Mouse (Mus musculus) lung, embryonic 16.5 days (tissue): Measurements from ENCODE around the gene Stum. TPM values are rescaled to one million over a fixed set of nuclear protein-coding genes. Genes with fewer than 3 reads are reported as not detected.

Experiments
- ATAC-seq: fragments of 200-750 bp; cut with Nextera tagmentation; 2 replicates; pipeline ENCODE4 v1.8.0; 2017; ENCODE audit warnings: low read depth, mild to moderate bottlenecking, moderate library complexity
- H3K27ac ChIP-seq: fragments of 300-500 bp; sonication (generic); 2 replicates; pipeline ENCODE4 v1.5.1; 2014; ENCODE audit warnings: mild to moderate bottlenecking, control low read depth, low read length
- H3K27me3 ChIP-seq: fragments of 300-500 bp; sonication (generic); 2 replicates; pipeline ENCODE4 v1.6.1; 2014; ENCODE audit warnings: low read depth, low read length, mixed read lengths; ENCODE audit not compliant: control insufficient read depth, insufficient read depth
- H3K36me3 ChIP-seq: fragments of 300-500 bp; sonication (generic); 2 replicates; pipeline ENCODE4 v1.6.1; 2014; ENCODE audit warnings: low read length; ENCODE audit not compliant: control insufficient read depth, insufficient read depth
- H3K4me1 ChIP-seq: fragments of 300-500 bp; sonication (generic); replicated peaks from 2 replicates; pipeline ENCODE4 v1.6.1; 2014; ENCODE audit warnings: low read length, mixed read lengths; ENCODE audit not compliant: control insufficient read depth, insufficient read depth
- H3K4me2 ChIP-seq: fragments of 300-500 bp; sonication (generic); 2 replicates; pipeline ENCODE4 v1.6.1; 2014; ENCODE audit warnings: low read depth, low read length, control low read depth
- H3K4me3 ChIP-seq: fragments of 300-500 bp; sonication (generic); 2 replicates; pipeline ENCODE4 v1.5.1; 2014; ENCODE audit warnings: mild to moderate bottlenecking, low read length, control low read depth
- H3K9ac ChIP-seq: fragments of 300-500 bp; sonication (generic); 2 replicates; pipeline ENCODE4 v1.6.1; 2014; ENCODE audit warnings: low read length, control low read depth
- H3K9me3 ChIP-seq: fragments of 300-500 bp; sonication (generic); 2 replicates; pipeline ENCODE4 v1.6.1; 2016; ENCODE audit warnings: low read length; ENCODE audit not compliant: control insufficient read depth
- WGBS: fragments of 180-500 bp; shearing (Covaris S2); extraction: QIAGEN DNeasy Blood & Tissue Kit; methylation state at CpG from one replicate; pipeline ENCODE4 v1.1.7; 2014; 5-methylcytosine and 5-hydroxymethylcytosine counted together
- polyA plus RNA-seq: library from polyadenylated mRNA; unstranded; fragments of >200 nt; fragmentation: Nextera tagmentation; extraction: Ambion mirVana; gene quantifications from 2 replicates; pipeline ENCODE4 v1.2.1, GENCODE M21; 2015

Gene Stum
- polyA plus RNA-seq, 1 experiment from 2014 or later, result 0.08 TPM

DNA sequence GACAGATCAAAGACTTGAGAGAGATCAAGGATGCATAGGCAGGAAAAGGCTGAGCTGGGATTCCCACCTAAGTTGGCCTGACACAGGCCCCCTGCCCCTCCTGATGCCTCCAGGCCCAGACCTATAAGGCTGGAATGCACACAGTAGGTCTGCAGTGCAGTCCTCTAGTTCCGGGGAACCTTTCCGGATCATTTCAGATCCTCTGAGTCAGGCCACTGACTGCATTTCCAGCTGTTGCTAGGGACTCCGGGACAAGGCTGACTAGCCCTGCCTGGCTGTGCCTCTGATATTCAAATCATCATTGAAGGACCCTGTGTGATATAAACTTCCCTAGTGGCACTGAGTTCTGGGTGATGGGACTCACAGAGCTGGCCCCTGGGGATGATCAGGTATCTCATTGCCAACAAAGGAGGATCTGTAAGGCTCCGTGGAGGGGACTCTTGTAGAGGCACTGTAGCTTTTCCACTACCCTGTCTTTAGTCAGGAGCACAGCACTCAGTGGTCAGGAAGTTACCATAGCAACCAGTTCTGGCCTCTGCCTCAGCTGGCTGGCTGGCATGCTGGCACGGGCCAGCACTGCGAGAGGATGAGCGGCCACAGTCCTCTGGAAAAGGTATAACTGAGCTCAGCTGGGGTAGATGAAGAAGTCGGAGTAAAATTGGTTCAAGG is 62.7 kb downstream of the Stum start:
- no peak overlapping the region for H3K4me2 ChIP-seq
- no peak for ATAC-seq
- peaks cover 13% of the 10 kb centered on the region; the same call in 1 of the 2 replicates for H3K4me1 ChIP-seq
- H3K36me3 ChIP-seq, result peaks cover 5% of the 10 kb centered on the region; the same call in 1 of the 2 replicates
- no peaks in the 10 kb centered on the region for H3K27me3 ChIP-seq
- WGBS, result 58% methylated on average over 8 of the region's 8 CpGs
- H3K9me3 ChIP-seq, result no peaks in the 10 kb centered on the region
- H3K27ac ChIP-seq, result no peak overlapping the region
- H3K4me3 ChIP-seq, result no peak overlapping the region
- H3K9ac ChIP-seq, result no peak overlapping the region

DNA sequence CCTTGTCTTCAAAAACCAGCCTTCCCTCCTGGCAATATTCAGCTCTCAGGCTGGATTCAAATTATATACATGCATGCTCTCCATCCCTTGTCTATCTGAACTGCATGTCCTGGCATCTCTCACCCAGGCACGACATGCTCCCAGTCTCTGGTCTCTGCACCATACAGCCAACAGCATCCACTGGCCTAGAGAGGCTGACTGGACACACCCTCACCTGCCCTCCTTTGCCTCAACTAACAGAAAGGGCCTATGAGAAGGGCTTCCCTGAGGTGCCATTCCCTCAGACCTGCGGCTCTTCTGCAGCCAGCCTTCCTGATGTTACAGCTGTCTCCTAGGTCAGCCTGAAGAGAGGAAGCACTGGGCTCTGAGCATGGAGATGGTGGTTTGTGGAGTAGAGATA is 64.2 kb downstream of the Stum start:
- Histone ChIP-seq H3K4me1 (peaks cover 13% of the 10 kb centered on the region; the same call in 1 of the 2 replicates), H3K27ac (no peak overlapping the region), H3K27me3 (no peaks in the 10 kb centered on the region), H3K4me3 (no peak overlapping the region), H3K4me2 (no peak overlapping the region), H3K36me3 (peaks cover 10% of the 10 kb centered on the region; the same call in 1 of the 2 replicates), H3K9ac (no peak overlapping the region), H3K9me3 (no peaks in the 10 kb centered on the region)
- 91% methylated on average over 2 of the region's 2 CpGs for WGBS
- no peak for ATAC-seq

DNA sequence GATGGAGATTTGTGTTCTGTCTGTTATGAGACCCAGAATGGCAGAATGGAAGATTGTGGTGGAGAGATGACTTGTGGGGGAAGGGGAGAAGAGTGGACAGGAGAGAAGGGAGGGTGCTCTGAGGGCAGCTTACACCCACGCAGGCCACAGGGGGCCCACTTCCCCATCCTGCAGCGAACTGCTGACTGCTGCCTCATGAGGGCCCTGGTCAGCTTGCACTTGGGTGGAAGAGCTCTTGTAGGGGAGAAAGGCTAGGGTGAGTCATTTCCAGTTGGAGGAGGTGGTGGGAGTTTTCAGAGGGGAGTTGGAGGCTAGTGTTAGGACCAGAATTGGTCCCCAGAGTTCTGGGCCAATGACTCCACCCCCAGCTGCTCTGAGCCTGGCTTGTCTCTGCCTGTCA is 66.2 kb downstream of the Stum start:
- WGBS, result 41% methylated on average over 2 of the region's 2 CpGs
- no peak overlapping the region for H3K9ac ChIP-seq
- no peak overlapping the region for H3K4me2 ChIP-seq
- no peak overlapping the region for H3K4me3 ChIP-seq
- H3K27ac ChIP-seq, result no peak overlapping the region
- peaks cover 11% of the 10 kb centered on the region; the same call in 1 of the 2 replicates for H3K4me1 ChIP-seq
- peaks cover 12% of the 10 kb centered on the region; the same call in 1 of the 2 replicates for H3K36me3 ChIP-seq
- no peak for ATAC-seq
- H3K9me3 ChIP-seq, result no peaks in the 10 kb centered on the region
- H3K27me3 ChIP-seq, result no peaks in the 10 kb centered on the region

DNA sequence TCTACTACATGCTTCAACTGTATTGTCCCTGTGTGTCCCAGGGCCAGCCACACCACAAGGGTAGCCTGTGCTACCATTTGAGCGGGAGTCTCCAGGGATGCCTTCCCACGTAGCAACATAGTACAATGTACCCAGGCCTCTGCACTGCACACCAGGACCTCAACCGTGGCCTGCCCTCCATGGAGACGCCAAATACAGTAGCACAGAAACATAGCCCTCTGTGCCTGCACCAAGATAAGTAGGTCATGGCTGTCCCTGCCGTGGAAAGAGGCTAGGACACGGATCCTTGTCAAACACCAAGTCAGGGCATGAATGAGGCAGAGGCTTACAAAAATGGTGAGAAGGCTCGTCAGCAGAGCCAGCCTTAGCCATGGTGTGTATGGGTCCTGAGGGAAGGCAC is 67.5 kb downstream of the Stum start:
- H3K4me2 ChIP-seq, result no peak overlapping the region
- H3K27ac ChIP-seq, result no peak overlapping the region
- no peaks in the 10 kb centered on the region; the same call in 1 of the 2 replicates for H3K4me1 ChIP-seq
- no peak for ATAC-seq
- no peaks in the 10 kb centered on the region for H3K9me3 ChIP-seq
- H3K9ac ChIP-seq, result no peak overlapping the region
- H3K4me3 ChIP-seq, result no peak overlapping the region
- 88% methylated on average over 7 of the region's 7 CpGs for WGBS
- H3K36me3 ChIP-seq, result peaks cover 12% of the 10 kb centered on the region; the same call in 1 of the 2 replicates
- no peaks in the 10 kb centered on the region for H3K27me3 ChIP-seq

DNA sequence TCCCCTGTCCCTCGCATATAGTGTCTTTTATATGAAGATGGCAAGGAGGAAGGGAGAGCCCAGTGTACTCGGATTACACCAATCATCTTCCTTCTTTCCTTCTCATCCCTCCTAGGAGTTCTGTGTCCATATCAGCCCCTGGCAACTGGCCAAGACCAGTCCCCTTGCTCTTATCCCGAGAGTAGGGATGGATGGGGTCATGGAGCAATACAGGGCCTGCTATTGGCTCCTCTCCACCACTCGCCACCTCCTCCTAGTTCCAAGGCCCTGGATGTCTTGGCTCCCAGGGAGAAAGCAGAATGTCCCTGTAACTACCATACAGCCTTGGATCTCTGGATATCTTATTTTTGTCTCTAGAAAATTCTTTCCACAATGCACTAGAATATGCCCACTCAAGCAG is 68.2 kb downstream of the Stum start:
- H3K4me1 ChIP-seq, result no peaks in the 10 kb centered on the region
- H3K9me3 ChIP-seq, result no peaks in the 10 kb centered on the region
- ATAC-seq, result peak; percentile 30; the same call in 1 of the 2 replicates
- H3K27ac ChIP-seq, result no peak overlapping the region
- H3K27me3 ChIP-seq, result no peaks in the 10 kb centered on the region
- peaks cover 11% of the 10 kb centered on the region; the same call in 1 of the 2 replicates for H3K36me3 ChIP-seq
- WGBS, result 37% methylated on average over 4 of the region's 4 CpGs
- H3K9ac ChIP-seq, result no peak overlapping the region
- H3K4me3 ChIP-seq, result no peak overlapping the region
- H3K4me2 ChIP-seq, result no peak overlapping the region

DNA sequence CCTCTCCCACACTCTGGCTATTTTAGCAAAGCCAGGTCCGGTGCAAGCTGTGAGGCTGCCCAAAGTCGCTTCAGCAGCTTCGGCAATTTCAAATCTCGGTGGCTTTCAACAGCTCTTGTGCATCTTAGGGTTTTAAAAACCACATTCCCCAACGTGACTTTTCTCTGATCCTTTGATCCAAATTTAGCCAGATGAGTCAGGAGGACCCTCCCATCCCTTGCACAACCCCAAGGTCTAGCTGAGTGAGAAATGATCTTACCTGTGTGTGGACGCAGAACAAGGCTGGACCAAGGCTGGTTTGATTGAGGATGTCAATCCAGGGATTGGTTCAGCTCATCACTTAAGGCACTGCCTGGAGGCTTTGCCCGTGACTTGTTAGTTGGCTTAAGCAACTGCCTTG is 73.0 kb downstream of the Stum start:
- H3K4me2 ChIP-seq, result no peak overlapping the region
- no peak overlapping the region for H3K9ac ChIP-seq
- peaks cover 7% of the 10 kb centered on the region; the same call in 1 of the 2 replicates for H3K36me3 ChIP-seq
- no peak for ATAC-seq
- no peak overlapping the region for H3K4me3 ChIP-seq
- 58% methylated on average over 7 of the region's 7 CpGs for WGBS
- no peaks in the 10 kb centered on the region for H3K27me3 ChIP-seq
- no peak overlapping the region for H3K27ac ChIP-seq
- peaks cover 23% of the 10 kb centered on the region for H3K4me1 ChIP-seq
- H3K9me3 ChIP-seq, result no peaks in the 10 kb centered on the region

DNA sequence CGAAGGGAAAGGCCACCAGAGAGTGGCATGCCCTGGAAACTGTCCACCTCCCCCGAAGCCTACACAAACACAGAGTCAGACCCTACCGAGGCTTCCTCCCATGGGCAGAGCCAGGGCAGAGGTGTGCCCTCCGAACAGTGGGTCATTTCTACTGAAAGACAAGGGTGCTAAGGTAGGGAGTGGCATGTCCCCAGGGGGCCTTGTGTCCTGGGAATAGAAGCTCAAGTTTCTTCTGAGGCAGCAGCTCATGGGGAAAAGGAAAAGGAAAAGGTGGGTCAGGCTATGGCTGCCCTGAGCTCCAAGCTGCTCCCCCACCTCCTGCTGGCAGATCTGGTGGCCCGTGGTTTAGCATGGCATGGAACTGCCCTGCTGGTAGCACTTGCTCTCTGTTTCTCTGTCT is 73.5 kb downstream of the Stum start:
- Histone ChIP-seq H3K9ac (no peak overlapping the region), H3K4me1 (peaks cover 28% of the 10 kb centered on the region), H3K36me3 (peaks cover 7% of the 10 kb centered on the region; the same call in 1 of the 2 replicates), H3K27ac (no peak overlapping the region), H3K4me2 (no peak overlapping the region), H3K27me3 (no peaks in the 10 kb centered on the region), H3K9me3 (no peaks in the 10 kb centered on the region), H3K4me3 (no peak overlapping the region)
- ATAC-seq, result no peak
- WGBS, result 53% methylated on average over 5 of the region's 5 CpGs

DNA sequence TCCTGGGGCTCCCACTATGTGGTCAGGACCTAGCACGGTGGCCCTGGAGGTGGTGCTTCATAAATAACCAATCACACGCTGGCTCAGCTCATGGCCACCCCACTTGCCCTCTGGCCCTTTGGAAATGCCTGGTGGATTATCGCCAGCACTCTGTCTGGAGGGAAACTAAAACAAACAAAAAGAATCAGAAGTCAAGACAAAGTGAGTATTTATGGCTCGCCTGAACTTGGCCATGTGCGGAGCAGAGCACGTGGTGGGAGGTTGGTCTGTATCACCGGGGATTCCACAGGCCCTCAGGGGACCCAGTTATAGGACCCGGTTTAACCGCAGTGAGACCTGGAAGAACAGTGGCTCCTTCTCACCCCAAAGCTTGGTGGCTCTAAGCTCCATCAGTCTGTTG is 74.5 kb downstream of the Stum start:
- WGBS, result 16% methylated on average over 9 of the region's 9 CpGs
- H3K9me3 ChIP-seq, result no peaks in the 10 kb centered on the region
- H3K27ac ChIP-seq, result no peak overlapping the region
- H3K4me3 ChIP-seq, result no peak overlapping the region
- peaks cover under 1% of the 10 kb centered on the region; the same call in 1 of the 2 replicates for H3K36me3 ChIP-seq
- no peak overlapping the region for H3K4me2 ChIP-seq
- peaks cover 37% of the 10 kb centered on the region for H3K4me1 ChIP-seq
- H3K27me3 ChIP-seq, result no peaks in the 10 kb centered on the region
- no peak overlapping the region for H3K9ac ChIP-seq
- ATAC-seq, result no peak

DNA sequence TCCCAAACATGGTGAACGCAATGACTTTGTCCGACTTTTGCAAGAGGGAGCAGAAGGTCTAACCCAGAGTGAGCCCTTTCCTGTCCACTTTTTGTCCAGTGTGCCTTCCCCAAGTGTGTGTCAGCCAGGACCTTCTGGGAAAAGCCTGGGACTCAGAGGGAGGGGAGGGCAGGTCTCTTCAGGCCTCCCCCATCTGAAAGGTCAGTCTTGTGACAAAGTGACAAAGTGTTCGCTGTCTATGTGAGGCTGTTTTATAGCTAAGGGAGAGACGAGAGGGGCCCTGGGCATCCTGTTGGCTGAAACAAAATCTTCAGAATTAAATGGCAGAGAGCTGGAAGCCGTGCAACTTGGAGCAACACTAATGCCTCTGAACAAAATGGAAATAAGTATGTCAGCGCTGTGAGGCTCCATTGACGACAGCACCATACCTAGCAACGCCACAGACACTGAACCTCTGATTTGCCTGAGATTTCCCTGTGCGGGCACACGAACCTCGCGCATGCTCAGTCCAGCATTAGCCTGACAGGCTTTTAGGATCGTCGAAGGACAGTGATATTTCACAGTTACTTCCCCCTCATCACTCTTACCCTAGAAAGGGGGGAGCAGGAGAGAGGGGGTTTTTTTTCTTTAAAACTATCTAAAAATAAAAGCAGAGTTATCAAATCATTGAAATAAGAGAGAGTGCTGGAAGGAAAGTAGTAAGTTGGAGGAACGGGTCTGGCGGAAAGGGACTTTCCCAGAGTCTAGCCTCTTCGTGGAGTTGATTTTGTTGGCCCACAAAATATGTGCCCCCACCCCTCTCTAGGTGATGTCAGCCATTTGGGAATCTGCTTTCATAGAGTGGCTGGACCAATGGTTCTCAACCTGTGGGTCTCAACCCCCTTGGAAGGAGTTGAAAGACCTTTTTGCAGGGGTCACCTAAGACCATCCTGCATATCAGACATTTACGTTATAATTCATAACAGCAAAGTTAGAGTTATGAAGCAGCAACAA is 75.3 kb downstream of the Stum start:
- peaks cover 45% of the 10 kb centered on the region for H3K4me1 ChIP-seq
- WGBS, result 71% methylated on average over 18 of the region's 18 CpGs
- ATAC-seq, result no peak

More for the DNA sequence above, 75.3 kb downstream of the Stum start:
- H3K27ac ChIP-seq, result peak overlapping the region; percentile 63
- no peak overlapping the region for H3K9ac ChIP-seq
- H3K4me2 ChIP-seq, result no peak overlapping the region
- H3K36me3 ChIP-seq, result no peaks in the 10 kb centered on the region
- H3K9me3 ChIP-seq, result no peaks in the 10 kb centered on the region
- no peaks in the 10 kb centered on the region for H3K27me3 ChIP-seq
- no peak overlapping the region for H3K4me3 ChIP-seq
